Mouse (Mus musculus) embryonic facial prominence, embryonic 10.5 days (tissue): ENCODE data around the gene Flnb. TPM values are rescaled to one million over a fixed set of nuclear protein-coding genes. Genes with fewer than 3 reads are reported as not detected.

ENCODE experiments used
- DNase-seq: peaks from one replicate; pipeline ENCODE4 v3.0.0-alpha.2; 2017; ENCODE audit warnings: low spot score
- H3K27ac ChIP-seq: fragments of 300-500 bp; sonication (generic); replicated peaks from 2 replicates; pipeline ENCODE4 v1.5.1; 2016; ENCODE audit warnings: mild to moderate bottlenecking
- H3K27me3 ChIP-seq: fragments of 300-500 bp; sonication (generic); replicated peaks from 2 replicates; pipeline ENCODE4 v1.6.1; 2016; ENCODE audit warnings: low read depth, mild to moderate bottlenecking; ENCODE audit not compliant: poor library complexity, severe bottlenecking
- H3K36me3 ChIP-seq: fragments of 300-500 bp; sonication (generic); replicated peaks from 2 replicates; pipeline ENCODE4 v1.6.1; 2016; ENCODE audit warnings: mild to moderate bottlenecking, moderate library complexity
- H3K4me1 ChIP-seq: fragments of 300-500 bp; sonication (generic); 2 replicates; pipeline ENCODE4 v1.6.1; 2016
- H3K4me3 ChIP-seq: fragments of 300-500 bp; sonication (generic); 2 replicates; pipeline ENCODE4 v1.5.1; 2016; ENCODE audit warnings: mild to moderate bottlenecking, moderate library complexity
- H3K9me3 ChIP-seq: fragments of 300-500 bp; sonication (generic); 2 replicates; pipeline ENCODE4 v1.6.1; 2016; ENCODE audit warnings: mild to moderate bottlenecking
- WGBS: fragments of 180-500 bp; shearing (Covaris S2); methylation state at CpG from one replicate; pipeline ENCODE4 v1.1.7; 2016; 5-methylcytosine and 5-hydroxymethylcytosine counted together
- polyA plus RNA-seq: library from polyadenylated mRNA; unstranded; fragments of >200 nt; fragmentation: Nextera tagmentation; extraction: Ambion mirVana; gene quantifications from 2 replicates; pipeline ENCODE4 v1.2.1, GENCODE M21; 2016

Flnb gene
- polyA plus RNA-seq, 1 experiment from 2014 or later: 20.4 TPM

- no peaks in the 10 kb centered on the region for H3K27me3 ChIP-seq
- whole genome bisulfite sequencing: 81% methylated on average over 4 of the region's 4 CpGs
- no peak for DNase-seq
- H3K9me3 ChIP-seq: no peaks in the 10 kb centered on the region
- no peaks in the 10 kb centered on the region for H3K36me3 ChIP-seq
- no peak overlapping the region for H3K4me3 ChIP-seq
- H3K27ac ChIP-seq: no peak overlapping the region
- peaks cover 6% of the 10 kb centered on the region for H3K4me1 ChIP-seq
Observed at GRCm38 (mm10) chr14:7807711-7808110, 10.0 kb upstream of the Flnb start.

GRCm38 (mm10) chr14:7808501-7808981 is 9.2 kb upstream of the Flnb start:
- 72% methylated on average over 11 of the region's 11 CpGs for WGBS
- Histone ChIP-seq H3K4me1 (peaks cover 6% of the 10 kb centered on the region), H3K27ac (no peak overlapping the region), H3K9me3 (no peaks in the 10 kb centered on the region), H3K36me3 (no peaks in the 10 kb centered on the region), H3K27me3 (no peaks in the 10 kb centered on the region), H3K4me3 (no peak overlapping the region)
- DNase-seq: no peak

- no peaks in the 10 kb centered on the region for H3K36me3 ChIP-seq
- 93% methylated on average over 12 of the region's 12 CpGs for WGBS
- H3K4me3 ChIP-seq: no peak overlapping the region
- H3K4me1 ChIP-seq: peaks cover 6% of the 10 kb centered on the region
- H3K9me3 ChIP-seq: no peaks in the 10 kb centered on the region
- H3K27me3 ChIP-seq: no peaks in the 10 kb centered on the region
- no peak overlapping the region for H3K27ac ChIP-seq
- no peak for DNase-seq
Observed at GRCm38 (mm10) chr14:7809043-7809955, 8.5 kb upstream of the Flnb start.

GRCm38 (mm10) chr14:7818463-7819121 is 835 bp downstream of the Flnb start:
- no peaks in the 10 kb centered on the region for H3K9me3 ChIP-seq
- H3K36me3 ChIP-seq: no peaks in the 10 kb centered on the region; the same call in 1 of the 2 replicates
- peak overlapping the region; percentile 89 for H3K27ac ChIP-seq
- H3K4me3 ChIP-seq: peak overlapping the region; percentile 82
- peaks cover 53% of the 10 kb centered on the region for H3K4me1 ChIP-seq
- 0 out of 2 replicates have a peak, but pooled peaks cover 4% of the 10 kb centered on the region for H3K27me3 ChIP-seq
- DNase-seq: peak; percentile 53
- under 1% methylated on average over 36 of the region's 36 CpGs for WGBS

GRCm38 (mm10) chr14:7819446-7819845 is 1.7 kb downstream of the Flnb start:
- H3K27me3 ChIP-seq: 0 out of 2 replicates have a peak, but pooled peaks cover 4% of the 10 kb centered on the region
- no peak overlapping the region; the same call in 1 of the 2 replicates for H3K27ac ChIP-seq
- WGBS: 73% methylated on average over 5 of the region's 5 CpGs
- no peaks in the 10 kb centered on the region for H3K9me3 ChIP-seq
- peak overlapping the region; percentile 82 for H3K4me3 ChIP-seq
- H3K4me1 ChIP-seq: peaks cover 56% of the 10 kb centered on the region
- H3K36me3 ChIP-seq: no peaks in the 10 kb centered on the region; the same call in 1 of the 2 replicates
- no peak for DNase-seq

- Histone ChIP-seq H3K36me3 (no peaks in the 10 kb centered on the region; the same call in 1 of the 2 replicates), H3K4me3 (no peak overlapping the region), H3K27me3 (0 out of 2 replicates have a peak, but pooled peaks cover 4% of the 10 kb centered on the region), H3K9me3 (no peaks in the 10 kb centered on the region), H3K4me1 (peaks cover 75% of the 10 kb centered on the region), H3K27ac (no peak overlapping the region; the same call in 1 of the 2 replicates)
- no peak for DNase-seq
- WGBS: 79% methylated on average over 8 of the region's 8 CpGs
Observed at GRCm38 (mm10) chr14:7821341-7821740, 3.6 kb downstream of the Flnb start.

GRCm38 (mm10) chr14:7822693-7823092 is 4.9 kb downstream of the Flnb start:
- H3K27ac ChIP-seq: peak overlapping the region; percentile 84
- peaks cover 78% of the 10 kb centered on the region for H3K4me1 ChIP-seq
- H3K4me3 ChIP-seq: peak overlapping the region; percentile 28
- 0 out of 2 replicates have a peak, but pooled peaks cover 4% of the 10 kb centered on the region for H3K27me3 ChIP-seq
- WGBS: 18% methylated on average over 7 of the region's 7 CpGs
- H3K36me3 ChIP-seq: no peaks in the 10 kb centered on the region; the same call in 1 of the 2 replicates
- DNase-seq: peak; percentile 88
- H3K9me3 ChIP-seq: no peaks in the 10 kb centered on the region

- no peaks in the 10 kb centered on the region for H3K9me3 ChIP-seq
- 61% methylated on average over 8 of the region's 8 CpGs for WGBS
- H3K36me3 ChIP-seq: no peaks in the 10 kb centered on the region; the same call in 1 of the 2 replicates
- peaks cover 61% of the 10 kb centered on the region for H3K4me1 ChIP-seq
- 0 out of 2 replicates have a peak overlapping the region, but pooled peaks have one; percentile 25 for H3K27ac ChIP-seq
- no peaks in the 10 kb centered on the region for H3K27me3 ChIP-seq
- H3K4me3 ChIP-seq: no peak overlapping the region
- no peak for DNase-seq
Observed at GRCm38 (mm10) chr14:7824651-7825268, 7.0 kb downstream of the Flnb start.

GRCm38 (mm10) chr14:7826151-7826937 is 8.6 kb downstream of the Flnb start:
- 37% methylated on average over 10 of the region's 10 CpGs for WGBS
- peaks cover 47% of the 10 kb centered on the region for H3K4me1 ChIP-seq
- H3K4me3 ChIP-seq: no peak overlapping the region
- peak; percentile 31 for DNase-seq
- H3K36me3 ChIP-seq: peaks cover 6% of the 10 kb centered on the region
- no peaks in the 10 kb centered on the region for H3K9me3 ChIP-seq
- H3K27ac ChIP-seq: peak overlapping the region; percentile 81
- no peaks in the 10 kb centered on the region for H3K27me3 ChIP-seq

- no peak for DNase-seq
- peaks cover 38% of the 10 kb centered on the region for H3K4me1 ChIP-seq
- WGBS: 93% methylated on average over 2 of the region's 2 CpGs
Observed at GRCm38 (mm10) chr14:7829181-7829580, 11.4 kb downstream of the Flnb start.

GRCm38 (mm10) chr14:7831770-7832439 is 14.1 kb downstream of the Flnb start:
- no peaks in the 10 kb centered on the region for H3K9me3 ChIP-seq
- peaks cover 14% of the 10 kb centered on the region for H3K4me1 ChIP-seq
- H3K27me3 ChIP-seq: no peaks in the 10 kb centered on the region
- H3K36me3 ChIP-seq: peaks cover 6% of the 10 kb centered on the region
- DNase-seq: no peak
- no peak overlapping the region for H3K4me3 ChIP-seq
- WGBS: 55% methylated on average over 1 of the region's 1 CpGs
- no peak overlapping the region for H3K27ac ChIP-seq

More at GRCm38 (mm10) chr14:7829181-7829580, 11.4 kb downstream of the Flnb start:
- H3K9me3 ChIP-seq: no peaks in the 10 kb centered on the region
- H3K27ac ChIP-seq: no peak overlapping the region
- no peak overlapping the region for H3K4me3 ChIP-seq
- H3K27me3 ChIP-seq: no peaks in the 10 kb centered on the region
- H3K36me3 ChIP-seq: peaks cover 6% of the 10 kb centered on the region
